ENCODE assay signal across 15 mouse cellular contexts in the genomic region with DNA sequence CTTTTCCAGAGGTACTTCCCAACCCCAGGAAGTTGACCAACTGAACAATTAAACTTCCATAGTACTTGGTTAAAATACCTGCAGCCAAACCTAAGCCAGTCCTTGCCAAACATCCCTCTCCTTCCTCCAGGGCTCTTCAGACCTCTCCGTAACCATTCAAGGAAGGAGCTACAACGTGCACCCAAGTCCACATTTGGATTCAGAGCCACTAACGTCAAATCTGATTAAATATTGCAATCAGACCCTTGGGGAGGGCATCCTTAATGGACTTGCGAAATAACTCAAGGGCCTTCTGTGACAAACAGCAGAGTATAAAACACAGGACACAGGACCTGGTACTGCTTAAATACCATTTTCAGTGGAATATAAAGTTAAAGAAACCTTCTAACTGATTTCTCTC.
"Had no signal": no experiment of that assay in that cellular context is flagged by ENCODE, and none has a peak within 500 bp of the region (broad histone marks: within the 10 kb centered on the region; RNA-seq: fewer than 3 reads in every experiment).

No protein-coding gene starts in this region.

- H3K4me3 ChIP-seq: kidney, embryonic 15.5 days; limb, embryonic 15.5 days; liver, embryonic 12.5 days; midbrain, embryonic 13.5 days; myocyte; neural tube, embryonic 12.5 days had no signal

- H3K4me1 ChIP-seq: kidney, embryonic 15.5 days; limb, embryonic 15.5 days; liver, embryonic 12.5 days; midbrain, embryonic 13.5 days; neural tube, embryonic 12.5 days had no signal

- H3K9me3 ChIP-seq: kidney, embryonic 15.5 days; limb, embryonic 15.5 days; liver, embryonic 12.5 days; midbrain, embryonic 13.5 days; neural tube, embryonic 12.5 days had no signal

- ATAC-seq: inflammation-experienced regulatory T-cells, adult 6 months; intestine, postnatal 0 days; liver, embryonic 12.5 days; midbrain, embryonic 13.5 days had no signal

- H3K36me3 ChIP-seq: kidney, embryonic 15.5 days; limb, embryonic 15.5 days; liver, embryonic 12.5 days; midbrain, embryonic 13.5 days; neural tube, embryonic 12.5 days had no signal

- H3K9ac ChIP-seq: kidney, embryonic 15.5 days; limb, embryonic 15.5 days; liver, embryonic 12.5 days; midbrain, embryonic 13.5 days; neural tube, embryonic 12.5 days had no signal

- H3K4me2 ChIP-seq: kidney, embryonic 15.5 days; limb, embryonic 15.5 days; liver, embryonic 12.5 days; midbrain, embryonic 13.5 days; neural tube, embryonic 12.5 days had no signal

- H3K27ac ChIP-seq: kidney, embryonic 15.5 days; limb, embryonic 15.5 days; liver, embryonic 12.5 days; midbrain, embryonic 13.5 days; neural tube, embryonic 12.5 days had no signal

- DNase-seq: kidney, postnatal 25 days; layer of hippocampus, adult 9-11 months; layer of hippocampus, postnatal 36 days; right cerebral cortex, postnatal 4 days; spleen, adult 18-20 months; thymus, adult 18-20 months; thymus, postnatal 14 days had no signal

- H3K27me3 ChIP-seq: kidney, embryonic 15.5 days; limb, embryonic 15.5 days; liver, embryonic 12.5 days; midbrain, embryonic 13.5 days; neural tube, embryonic 12.5 days had no signal
